Mouse (Mus musculus): Measurements from ENCODE around the gene Gm648. TPM values are rescaled to one million over a fixed set of nuclear protein-coding genes. Genes with fewer than 3 reads are reported as not detected.

The Gm648 gene
- total RNA-seq (2023), result not detected

GRCm38 (mm10) chrX:56549506-56549905 lies at the start of gene Gm648:
Gm648 (minus strand) TSS chrX:56549606.

GRCm38 (mm10) chrX:56597887-56598640 lies 48.7 kb upstream of the Gm648 start, which contains the start of gene Mmgt1:
Mmgt1 (minus strand) TSS chrX:56598069.

GRCm38 (mm10) chrX:56524442-56524841 lies 25.0 kb downstream of the Gm648 start, which contains the start of gene Gm10477:
Gm10477 (plus strand) TSS chrX:56524742.

Other genes with a start within 250 kb of the Gm648 start
- 0.15 TPM for gene Zfp449, start 203.2 kb downstream of the Gm648 start, total RNA-seq (2023)
- 0.62 TPM for gene Smim10l2a, start 175.0 kb downstream of the Gm648 start, total RNA-seq (2023)
- not detected for gene Gm2174, start 101.6 kb downstream of the Gm648 start, total RNA-seq (2023)
- 51.9 TPM for gene Ints6l, start 94.7 kb downstream of the Gm648 start, total RNA-seq (2023)
- not detected for gene Gm10477, start 24.9 kb downstream of the Gm648 start, total RNA-seq (2023)
- 9.6 TPM for gene Mmgt1, start 48.5 kb upstream of the Gm648 start, total RNA-seq (2023)
- gene Slc9a6, start 60.2 kb upstream of the Gm648 start, total RNA-seq (2023), result 15.0 TPM
- gene Fhl1, start 182.2 kb upstream of the Gm648 start, total RNA-seq (2023), result 2.2 TPM